Mouse (Mus musculus) limb, embryonic 14.5 days (tissue): ENCODE measurements around the gene Tmem156. TPM values are rescaled to one million over a fixed set of nuclear protein-coding genes. Genes with fewer than 3 reads are reported as not detected.

ENCODE experiments used
- ATAC-seq: fragments of 200-750 bp; cut with Nextera tagmentation; 2 replicates; pipeline ENCODE4 v1.8.0; 2017; ENCODE audit warnings: low read depth, moderate number of reproducible peaks, moderate TSS enrichment; ENCODE audit not compliant: low FRiP score
- DNase-seq: peaks from one replicate; pipeline ENCODE4 v3.0.0-alpha.2; 2015; ENCODE audit warnings: low spot score
- H3K27ac ChIP-seq: fragments of 300-500 bp; sonication (generic); replicated peaks from 2 replicates; pipeline ENCODE4 v1.5.1; 2014; ENCODE audit warnings: low read depth, mild to moderate bottlenecking, low read length, moderate library complexity, mixed read lengths
- H3K27me3 ChIP-seq: fragments of 300-500 bp; sonication (generic); 2 replicates; pipeline ENCODE4 v1.6.1; 2014; ENCODE audit warnings: low read length, mixed read lengths; ENCODE audit not compliant: control insufficient read depth, insufficient read depth
- H3K36me3 ChIP-seq: fragments of 300-500 bp; sonication (generic); 2 replicates; pipeline ENCODE4 v1.6.1; 2014; ENCODE audit warnings: mild to moderate bottlenecking, low read length, moderate library complexity, mixed read lengths; ENCODE audit not compliant: control insufficient read depth, insufficient read depth
- H3K4me1 ChIP-seq: fragments of 300-500 bp; sonication (generic); 2 replicates; pipeline ENCODE4 v1.6.1; 2014; ENCODE audit warnings: antibody characterized with exemption, low read length, mixed read lengths; ENCODE audit not compliant: control insufficient read depth, insufficient read depth
- H3K4me2 ChIP-seq: fragments of 300-500 bp; sonication (generic); replicated peaks from 2 replicates; pipeline ENCODE4 v1.6.1; 2014; ENCODE audit warnings: low read depth, mild to moderate bottlenecking, low read length, moderate library complexity; ENCODE audit not compliant: severe bottlenecking
- H3K4me3 ChIP-seq: fragments of 300-500 bp; sonication (generic); replicated peaks from 2 replicates; pipeline ENCODE4 v1.5.1; 2014; ENCODE audit warnings: low read length
- H3K9ac ChIP-seq: fragments of 300-500 bp; sonication (generic); 2 replicates; pipeline ENCODE4 v1.6.1; 2014; ENCODE audit warnings: mild to moderate bottlenecking, low read depth, low read length, moderate library complexity; ENCODE audit not compliant: severe bottlenecking
- H3K9me3 ChIP-seq: fragments of 300-500 bp; sonication (generic); 2 replicates; pipeline ENCODE4 v1.6.1; 2016; ENCODE audit warnings: low read length; ENCODE audit not compliant: control insufficient read depth
- POLR2A ChIP-seq: fragments of 200-500 bp; IDR thresholded peaks from 2 replicates; pipeline ENCODE4 v1.8.0; 2012; ENCODE audit warnings: inconsistent platforms, mild to moderate bottlenecking, moderate library complexity, borderline replicate concordance; ENCODE audit not compliant: insufficient read depth, insufficient read length; ENCODE audit errors: extremely low read depth
- WGBS: fragments of 180-500 bp; shearing (Covaris S2); extraction: QIAGEN DNeasy Blood & Tissue Kit; methylation state at CpG from one replicate; pipeline ENCODE4 v1.1.7; 2014; 5-methylcytosine and 5-hydroxymethylcytosine counted together
- polyA plus RNA-seq, 2 experiments: library from polyadenylated mRNA; depleted of rRNA in 1 of 2; stranded (reverse) in 1 of 2; unstranded in 1 of 2; fragments of >200 nt; fragmentation: Nextera tagmentation in 1 of 2; extraction: Ambion mirVana in 1 of 2; gene quantifications; 2 replicates each; pipeline versions ENCODE4 v1.2.1 to v1.2.3; 2012 to 2014

Tmem156 gene
- polyA plus RNA-seq, 2 experiments: 0.88 to 1.1 TPM

- no peaks in the 10 kb centered on the region for H3K27me3 ChIP-seq
- no peak for DNase-seq
- H3K4me2 ChIP-seq: no peak overlapping the region
- no peaks in the 10 kb centered on the region for H3K9me3 ChIP-seq
- ATAC-seq: no peak
- H3K4me3 ChIP-seq: no peak overlapping the region
- no peaks in the 10 kb centered on the region for H3K36me3 ChIP-seq
- no peak overlapping the region for H3K27ac ChIP-seq
- no peak overlapping the region for H3K9ac ChIP-seq
- peaks cover 11% of the 10 kb centered on the region for H3K4me1 ChIP-seq
- 14% methylated on average over 3 of the region's 3 CpGs for WGBS
- TF ChIP-seq POLR2A: no peak
Measured at GRCm38 (mm10) chr5:65076748-65077147, 15.2 kb downstream of the Tmem156 start.

- Histone ChIP-seq H3K9ac (no peak overlapping the region), H3K36me3 (no peaks in the 10 kb centered on the region), H3K4me1 (peaks cover 11% of the 10 kb centered on the region), H3K4me2 (no peak overlapping the region), H3K27ac (no peak overlapping the region), H3K9me3 (no peaks in the 10 kb centered on the region), H3K4me3 (no peak overlapping the region), H3K27me3 (no peaks in the 10 kb centered on the region)
- DNase-seq (no peak), ATAC-seq (no peak)
- no peak for TF ChIP-seq POLR2A
- 61% methylated on average over 2 of the region's 2 CpGs for WGBS
Measured at GRCm38 (mm10) chr5:65076087-65076486, 15.8 kb downstream of the Tmem156 start.

- 57% methylated on average over 7 of the region's 7 CpGs for WGBS
- Histone ChIP-seq H3K9ac (no peak overlapping the region), H3K36me3 (no peaks in the 10 kb centered on the region), H3K27ac (no peak overlapping the region), H3K9me3 (no peaks in the 10 kb centered on the region), H3K27me3 (no peaks in the 10 kb centered on the region), H3K4me3 (no peak overlapping the region), H3K4me2 (no peak overlapping the region), H3K4me1 (peaks cover 15% of the 10 kb centered on the region)
- DNase-seq (no peak), ATAC-seq (no peak)
- no peak for TF ChIP-seq POLR2A
Measured at GRCm38 (mm10) chr5:65074693-65075092, 17.2 kb downstream of the Tmem156 start.

DNA sequence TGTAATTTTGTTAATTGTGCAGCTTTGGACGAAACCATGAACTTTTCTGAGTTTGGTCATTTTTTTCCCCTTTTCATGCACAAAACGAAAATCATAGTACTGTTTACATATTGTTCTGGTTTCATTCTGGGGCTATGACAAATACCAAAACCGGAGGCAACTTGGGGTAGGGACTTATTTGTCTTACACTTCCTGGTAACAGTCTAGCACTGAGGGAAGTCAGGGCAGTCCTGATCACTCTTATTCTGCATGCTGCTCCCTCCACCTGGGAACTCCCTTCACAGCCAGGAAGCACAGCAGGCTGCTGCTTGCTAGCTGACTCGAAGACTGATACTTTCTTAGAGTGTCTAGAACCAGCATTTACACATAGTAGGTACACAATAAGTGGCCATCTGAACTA lies 18.7 kb downstream of the Tmem156 start:
- ATAC-seq (no peak), DNase-seq (no peak)
- no peak overlapping the region for H3K9ac ChIP-seq
- 78% methylated on average over 4 of the region's 4 CpGs for WGBS
- TF ChIP-seq POLR2A: no peak
- no peaks in the 10 kb centered on the region for H3K27me3 ChIP-seq
- no peak overlapping the region for H3K27ac ChIP-seq
- H3K4me2 ChIP-seq: no peak overlapping the region
- peaks cover 17% of the 10 kb centered on the region for H3K4me1 ChIP-seq
- no peaks in the 10 kb centered on the region for H3K36me3 ChIP-seq
- no peak overlapping the region for H3K4me3 ChIP-seq
- H3K9me3 ChIP-seq: no peaks in the 10 kb centered on the region

- DNase-seq: no peak
- WGBS: 31% methylated on average over 6 of the region's 6 CpGs
Measured at GRCm38 (mm10) chr5:65071689-65072118, 20.2 kb downstream of the Tmem156 start.

DNA sequence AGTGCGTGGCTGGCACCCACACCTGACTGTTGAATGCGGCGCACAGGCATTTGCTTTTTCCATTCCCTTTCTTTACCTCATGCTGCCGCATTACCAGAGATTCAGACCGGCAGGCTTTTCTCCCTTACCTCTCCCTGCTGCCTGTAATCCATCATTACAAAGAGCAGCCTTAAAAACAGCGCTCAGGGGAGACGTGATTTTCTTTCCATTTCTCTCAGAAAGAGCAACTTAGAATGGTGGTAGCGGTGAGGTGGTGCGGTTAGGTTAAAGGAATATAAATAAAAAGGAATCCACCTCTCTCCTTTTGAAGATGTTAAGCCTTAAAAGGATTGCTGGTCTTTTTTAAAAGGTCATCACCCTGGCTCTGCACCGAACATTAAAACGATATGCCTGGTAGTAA lies 22.1 kb downstream of the Tmem156 start:
- Histone ChIP-seq H3K9ac (no peak overlapping the region), H3K9me3 (no peaks in the 10 kb centered on the region), H3K27me3 (no peaks in the 10 kb centered on the region), H3K36me3 (no peaks in the 10 kb centered on the region), H3K4me2 (0 out of 2 replicates have a peak overlapping the region, but pooled peaks have one; percentile 0), H3K4me1 (peaks cover 10% of the 10 kb centered on the region), H3K4me3 (no peak overlapping the region), H3K27ac (no peak overlapping the region)
- DNase-seq (no peak), ATAC-seq (no peak)
- TF ChIP-seq POLR2A: no peak
- 27% methylated on average over 11 of the region's 11 CpGs for WGBS

More at GRCm38 (mm10) chr5:65071689-65072118, 20.2 kb downstream of the Tmem156 start:
- H3K9me3 ChIP-seq: no peaks in the 10 kb centered on the region
- H3K9ac ChIP-seq: no peak overlapping the region
- H3K27ac ChIP-seq: no peak overlapping the region
- no peaks in the 10 kb centered on the region for H3K36me3 ChIP-seq
- H3K27me3 ChIP-seq: no peaks in the 10 kb centered on the region
- no peak for TF ChIP-seq POLR2A
- H3K4me3 ChIP-seq: no peak overlapping the region
- no peak for ATAC-seq
- H3K4me1 ChIP-seq: peaks cover 18% of the 10 kb centered on the region
- H3K4me2 ChIP-seq: no peak overlapping the region
